Mouse (Mus musculus) midbrain, embryonic 15.5 days (tissue): ENCODE data around the gene Mogat2. TPM values are rescaled to one million over a fixed set of nuclear protein-coding genes. Genes with fewer than 3 reads are reported as not detected.

Experiments
- ATAC-seq: fragments of 200-750 bp; cut with Nextera tagmentation; replicated peaks from 2 replicates; pipeline ENCODE4 v1.8.0; 2017; ENCODE audit warnings: moderate TSS enrichment
- H3K27ac ChIP-seq: fragments of 300-500 bp; sonication (generic); 2 replicates; pipeline ENCODE4 v1.5.1; 2015; ENCODE audit warnings: mild to moderate bottlenecking, inconsistent platforms
- H3K27me3 ChIP-seq: fragments of 300-500 bp; sonication (generic); replicated peaks from 2 replicates; pipeline ENCODE4 v1.6.1; 2015; ENCODE audit warnings: inconsistent platforms
- H3K36me3 ChIP-seq: fragments of 300-500 bp; sonication (generic); replicated peaks from 2 replicates; pipeline ENCODE4 v1.6.1; 2015; ENCODE audit warnings: inconsistent platforms
- H3K4me1 ChIP-seq: fragments of 300-500 bp; sonication (generic); 2 replicates; pipeline ENCODE4 v1.6.1; 2015; ENCODE audit warnings: inconsistent platforms
- H3K4me2 ChIP-seq: fragments of 300-500 bp; sonication (generic); 2 replicates; pipeline ENCODE4 v1.6.1; 2015; ENCODE audit warnings: inconsistent platforms, mild to moderate bottlenecking, moderate library complexity
- H3K4me3 ChIP-seq: fragments of 300-500 bp; sonication (generic); 2 replicates; pipeline ENCODE4 v1.5.1; 2015; ENCODE audit warnings: mild to moderate bottlenecking, inconsistent platforms
- H3K9ac ChIP-seq: fragments of 300-500 bp; sonication (generic); 2 replicates; pipeline ENCODE4 v1.6.1; 2015; ENCODE audit warnings: mild to moderate bottlenecking, inconsistent platforms
- H3K9me3 ChIP-seq: fragments of 300-500 bp; sonication (generic); 2 replicates; pipeline ENCODE4 v1.6.1; 2016; ENCODE audit warnings: inconsistent platforms
- WGBS: fragments of 180-500 bp; shearing (Covaris S2); methylation state at CpG from one replicate; pipeline ENCODE4 v1.1.7; 2015; ENCODE audit warnings: mixed read lengths; 5-methylcytosine and 5-hydroxymethylcytosine counted together
- polyA plus RNA-seq: library from polyadenylated mRNA; unstranded; fragments of >200 nt; fragmentation: Nextera tagmentation; extraction: Ambion mirVana; gene quantifications from 2 replicates; pipeline ENCODE4 v1.2.1, GENCODE M21; 2015

Gene Mogat2
- polyA plus RNA-seq, 1 experiment from 2014 or later = 1.9 TPM

DNA sequence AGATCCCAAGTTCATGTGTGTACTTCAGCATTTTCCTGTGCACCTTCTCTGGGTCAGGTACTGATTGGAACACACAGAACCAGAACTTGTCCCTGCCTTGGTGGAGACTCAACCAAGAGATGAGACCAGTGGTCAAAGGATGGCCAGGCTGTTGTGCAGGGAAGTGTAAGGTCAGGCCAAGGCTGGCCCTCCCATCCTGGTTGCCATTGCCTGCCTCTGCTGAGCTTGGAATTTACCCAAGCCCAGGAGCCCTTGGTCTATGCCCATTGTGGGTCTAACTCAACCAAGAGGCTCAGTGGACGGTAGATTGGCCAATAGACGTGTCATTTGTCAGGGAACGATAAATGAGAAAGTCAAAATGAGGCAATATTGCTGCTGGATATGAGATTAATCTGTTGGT, 53.0 kb downstream of the Mogat2 start:
- Histone ChIP-seq H3K27me3 (peaks cover 8% of the 10 kb centered on the region; the same call in 1 of the 2 replicates), H3K4me1 (peaks cover 12% of the 10 kb centered on the region), H3K4me3 (no peak overlapping the region), H3K36me3 (no peaks in the 10 kb centered on the region), H3K9me3 (no peaks in the 10 kb centered on the region), H3K27ac (no peak overlapping the region), H3K9ac (no peak overlapping the region), H3K4me2 (no peak overlapping the region)
- WGBS = 92% methylated on average over 3 of the region's 3 CpGs
- ATAC-seq = no peak

DNA sequence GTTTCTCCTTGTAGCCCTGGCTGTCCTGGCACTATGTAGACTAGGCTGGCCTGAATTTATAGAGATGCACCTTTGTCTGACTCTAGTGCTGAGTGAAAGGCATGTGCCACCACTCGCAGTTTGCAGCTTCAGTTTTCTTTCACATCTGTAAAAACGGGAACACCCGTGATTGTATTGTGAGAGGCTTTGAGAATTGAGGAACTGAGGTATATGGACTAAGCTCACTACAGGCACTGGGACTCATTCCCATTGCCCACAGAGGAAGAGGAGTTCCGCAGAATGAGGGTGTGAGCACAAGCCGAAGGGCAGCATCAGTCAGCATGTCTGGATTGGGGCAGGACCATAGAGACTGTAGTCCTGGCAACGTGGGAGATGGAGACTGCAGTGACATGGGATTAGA, 54.7 kb downstream of the Mogat2 start:
- Histone ChIP-seq H3K36me3 (no peaks in the 10 kb centered on the region), H3K27ac (no peak overlapping the region), H3K27me3 (peaks cover 8% of the 10 kb centered on the region; the same call in 1 of the 2 replicates), H3K4me2 (peak overlapping the region; percentile 89; the same call in 1 of the 2 replicates), H3K9ac (no peak overlapping the region), H3K4me3 (no peak overlapping the region), H3K4me1 (peaks cover 12% of the 10 kb centered on the region), H3K9me3 (no peaks in the 10 kb centered on the region)
- 69% methylated on average over 6 of the region's 6 CpGs for WGBS
- ATAC-seq = no peak

DNA sequence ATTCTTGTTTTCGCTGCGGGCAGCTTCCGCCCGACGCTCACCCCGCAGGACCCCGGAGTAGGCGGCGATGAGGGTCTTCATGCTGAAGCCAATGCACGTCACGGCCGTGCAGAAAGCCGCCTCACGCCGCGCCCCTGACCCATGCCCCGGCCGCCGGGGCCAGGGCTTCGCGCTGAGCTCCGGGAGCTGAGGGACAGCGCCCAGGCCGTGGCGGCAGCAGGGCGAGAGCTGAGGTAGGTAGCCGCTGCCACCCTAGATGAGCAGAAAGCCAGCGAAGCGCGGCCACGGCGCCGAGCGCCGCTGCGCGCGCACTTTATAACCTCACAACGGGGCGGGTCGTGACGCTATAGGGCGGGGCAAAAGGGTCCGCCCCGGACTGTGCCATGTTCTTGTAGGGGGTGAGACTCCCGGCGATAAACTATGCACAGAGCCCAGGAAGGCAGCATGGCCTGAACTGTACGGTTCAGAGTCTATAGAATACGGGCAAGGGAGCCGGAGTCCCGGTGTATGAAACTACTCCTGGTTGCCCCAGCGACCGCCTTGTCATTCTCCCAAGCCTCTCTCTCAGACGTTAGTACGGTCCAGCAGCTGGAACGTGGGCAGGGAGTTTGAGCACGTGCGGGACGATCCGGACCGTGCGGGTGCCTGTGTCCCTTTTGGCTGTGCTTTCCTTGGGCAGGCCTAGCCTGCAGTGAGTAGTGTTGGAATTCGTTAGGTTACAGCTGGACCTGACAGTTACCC, 55.8 kb downstream of the Mogat2 start, which contains the start of gene Dgat2:
Dgat2 (minus strand) TSS at position 288 of the 741 bp plus-strand sequence.
- Histone ChIP-seq H3K36me3 (no peaks in the 10 kb centered on the region), H3K9me3 (no peaks in the 10 kb centered on the region), H3K27ac (peak within 1 kb of the TSS; percentile 79), H3K27me3 (peaks cover 8% of the 10 kb centered on the region; the same call in 1 of the 2 replicates), H3K4me3 (peak within 1 kb of the TSS; percentile 76), H3K9ac (peak within 1 kb of the TSS; percentile 89), H3K4me1 (peaks cover 12% of the 10 kb centered on the region), H3K4me2 (peak within 1 kb of the TSS; percentile 89)
- peak; percentile 95 for ATAC-seq
- WGBS = 1% methylated on average over 63 of the region's 63 CpGs

DNA sequence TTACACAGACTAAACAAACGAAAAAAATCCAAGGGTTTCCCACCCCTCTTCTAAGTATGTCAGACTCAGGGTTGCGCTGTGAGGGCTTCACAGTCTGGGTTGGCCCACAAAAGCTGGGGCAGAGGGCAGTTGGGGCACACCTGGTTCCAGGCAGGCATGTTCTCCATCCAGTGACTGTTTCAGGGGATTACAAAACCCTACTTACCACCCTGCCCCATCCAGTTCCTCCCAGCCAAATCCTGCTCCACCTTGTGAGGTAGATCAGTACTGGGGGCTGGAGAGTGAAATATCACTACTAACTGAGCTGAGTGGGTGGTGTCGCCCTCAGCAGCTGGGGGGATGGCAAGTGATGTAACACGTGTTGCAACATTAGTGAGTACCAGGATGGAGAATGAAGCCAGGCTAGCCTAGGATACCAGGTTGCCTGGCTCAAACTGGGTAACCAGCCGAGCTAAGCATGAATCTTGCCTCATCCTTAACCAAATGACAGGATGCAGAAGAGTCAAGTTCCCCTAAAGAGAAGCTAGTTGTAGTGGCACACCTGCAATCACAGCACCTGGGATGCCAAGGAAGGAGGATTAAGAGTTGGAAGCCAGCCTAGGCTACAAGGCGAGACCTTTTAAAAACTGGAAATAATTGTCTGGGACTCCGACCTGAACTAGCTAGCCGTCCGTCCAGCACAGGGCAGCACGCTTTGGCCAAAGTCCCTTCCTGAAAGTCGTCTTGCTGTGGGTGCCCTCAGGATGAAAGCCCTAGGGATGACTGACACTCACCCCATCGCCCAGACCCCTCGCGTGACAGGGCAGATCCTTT, 56.6 kb downstream of the Mogat2 start:
- WGBS = 20% methylated on average over 14 of the region's 14 CpGs
- H3K9ac ChIP-seq = peak overlapping the region; percentile 89
- ATAC-seq = 0 out of 2 replicates have a peak, but pooled peaks have one; percentile 9
- no peaks in the 10 kb centered on the region for H3K36me3 ChIP-seq
- 0 out of 2 replicates have a peak overlapping the region, but pooled peaks have one; percentile 79 for H3K27ac ChIP-seq
- peak overlapping the region; percentile 76 for H3K4me3 ChIP-seq
- peaks cover 12% of the 10 kb centered on the region for H3K4me1 ChIP-seq
- no peaks in the 10 kb centered on the region for H3K9me3 ChIP-seq
- peak overlapping the region; percentile 89 for H3K4me2 ChIP-seq
- H3K27me3 ChIP-seq = peaks cover 8% of the 10 kb centered on the region; the same call in 1 of the 2 replicates

DNA sequence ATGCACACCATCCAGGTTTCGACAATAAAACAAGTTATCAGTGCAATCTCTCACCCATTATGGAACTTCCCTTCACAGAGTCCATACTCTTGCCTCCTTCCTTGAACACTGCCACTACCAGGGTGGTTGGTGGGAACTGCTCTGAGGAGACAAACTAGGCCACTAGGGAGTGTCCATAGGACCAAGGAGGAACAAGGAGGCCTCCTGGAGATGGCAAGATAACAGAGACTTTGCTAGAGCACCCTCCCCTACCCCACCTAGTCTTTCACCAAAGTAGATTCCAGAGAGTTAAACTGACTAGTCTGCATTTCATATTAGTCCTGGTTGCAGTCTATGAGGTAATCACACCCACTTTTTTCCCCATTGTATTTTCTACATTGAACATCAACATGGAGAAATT, 58.3 kb downstream of the Mogat2 start:
- peaks cover 12% of the 10 kb centered on the region for H3K4me1 ChIP-seq
- no peak overlapping the region for H3K9ac ChIP-seq
- H3K27me3 ChIP-seq = peaks cover 8% of the 10 kb centered on the region; the same call in 1 of the 2 replicates
- ATAC-seq = no peak
- no peaks in the 10 kb centered on the region for H3K36me3 ChIP-seq
- no peaks in the 10 kb centered on the region for H3K9me3 ChIP-seq
- no peak overlapping the region for H3K27ac ChIP-seq
- H3K4me2 ChIP-seq = no peak overlapping the region
- WGBS = 85% methylated on average over 1 of the region's 1 CpGs
- no peak overlapping the region for H3K4me3 ChIP-seq

DNA sequence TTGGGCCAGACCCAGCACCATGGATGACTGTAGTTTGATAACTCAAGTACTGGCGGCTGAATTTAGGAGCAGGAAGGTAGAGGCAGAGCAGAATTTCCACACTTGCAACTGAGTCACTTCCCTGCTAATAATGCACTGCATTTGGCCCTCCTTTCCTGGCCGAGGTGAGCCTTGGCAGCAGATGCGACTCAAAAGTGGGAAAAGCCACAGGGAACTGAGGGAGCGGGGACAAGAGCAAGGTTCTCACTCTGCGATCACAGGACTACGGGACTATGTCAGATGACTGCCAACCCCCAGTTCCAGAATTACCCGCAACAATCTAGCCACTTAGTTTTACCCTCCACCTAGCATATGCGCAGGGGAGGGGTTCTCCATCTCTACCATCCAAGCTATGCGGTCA, 59.1 kb downstream of the Mogat2 start:
- Histone ChIP-seq H3K4me1 (peaks cover 12% of the 10 kb centered on the region), H3K9me3 (no peaks in the 10 kb centered on the region), H3K36me3 (no peaks in the 10 kb centered on the region), H3K27me3 (peaks cover 7% of the 10 kb centered on the region; the same call in 1 of the 2 replicates), H3K4me3 (no peak overlapping the region), H3K4me2 (no peak overlapping the region), H3K9ac (no peak overlapping the region), H3K27ac (no peak overlapping the region)
- ATAC-seq = no peak
- WGBS = 93% methylated on average over 9 of the region's 9 CpGs

DNA sequence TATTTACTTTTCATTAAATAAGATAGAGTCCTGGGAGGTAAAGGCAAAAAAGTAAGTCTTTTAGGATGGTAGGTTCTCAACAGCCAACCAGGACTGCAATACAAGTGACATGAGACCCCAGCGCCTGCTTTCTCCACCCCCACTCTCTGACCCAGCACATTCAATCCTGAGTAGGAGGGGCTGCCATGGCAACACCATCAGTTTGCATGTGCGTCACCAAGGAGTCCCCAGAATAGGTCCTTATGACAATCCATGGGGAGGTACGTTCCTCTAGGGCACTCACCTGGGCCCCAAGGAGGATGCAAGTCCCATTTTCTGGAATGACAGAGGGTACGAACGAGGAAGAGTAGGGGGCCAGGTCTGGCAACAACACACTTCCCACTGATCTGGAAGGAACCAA, 61.0 kb downstream of the Mogat2 start:
- no peak overlapping the region for H3K4me2 ChIP-seq
- no peak for ATAC-seq
- H3K27me3 ChIP-seq = no peaks in the 10 kb centered on the region
- H3K36me3 ChIP-seq = no peaks in the 10 kb centered on the region
- H3K9ac ChIP-seq = no peak overlapping the region
- 58% methylated on average over 5 of the region's 5 CpGs for WGBS
- peaks cover 6% of the 10 kb centered on the region; the same call in 1 of the 2 replicates for H3K4me1 ChIP-seq
- H3K4me3 ChIP-seq = no peak overlapping the region
- no peaks in the 10 kb centered on the region for H3K9me3 ChIP-seq
- H3K27ac ChIP-seq = no peak overlapping the region

DNA sequence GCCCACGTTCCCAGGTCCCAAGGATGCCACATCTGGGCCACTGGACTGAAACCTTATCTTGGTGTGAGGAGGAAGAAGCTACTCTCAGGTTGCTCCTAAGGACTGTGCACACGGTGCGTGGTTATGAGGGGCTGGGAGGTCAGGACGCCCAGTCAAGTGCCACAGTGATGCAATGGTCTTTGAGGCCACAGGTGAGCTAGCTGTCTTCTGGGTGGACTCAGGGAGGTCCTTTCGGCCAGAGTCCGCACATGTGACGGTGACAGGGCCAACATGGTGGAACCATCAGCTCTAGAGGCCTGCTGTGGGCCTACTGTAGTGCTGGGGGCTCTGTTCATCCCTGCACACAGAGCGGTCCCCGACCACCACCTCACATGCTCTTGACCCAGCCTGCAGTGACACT, 62.8 kb downstream of the Mogat2 start:
- Histone ChIP-seq H3K9ac (no peak overlapping the region), H3K27ac (no peak overlapping the region), H3K36me3 (no peaks in the 10 kb centered on the region), H3K9me3 (no peaks in the 10 kb centered on the region), H3K4me3 (no peak overlapping the region), H3K4me1 (no peaks in the 10 kb centered on the region), H3K4me2 (no peak overlapping the region), H3K27me3 (no peaks in the 10 kb centered on the region)
- no peak for ATAC-seq
- 91% methylated on average over 9 of the region's 9 CpGs for WGBS

DNA sequence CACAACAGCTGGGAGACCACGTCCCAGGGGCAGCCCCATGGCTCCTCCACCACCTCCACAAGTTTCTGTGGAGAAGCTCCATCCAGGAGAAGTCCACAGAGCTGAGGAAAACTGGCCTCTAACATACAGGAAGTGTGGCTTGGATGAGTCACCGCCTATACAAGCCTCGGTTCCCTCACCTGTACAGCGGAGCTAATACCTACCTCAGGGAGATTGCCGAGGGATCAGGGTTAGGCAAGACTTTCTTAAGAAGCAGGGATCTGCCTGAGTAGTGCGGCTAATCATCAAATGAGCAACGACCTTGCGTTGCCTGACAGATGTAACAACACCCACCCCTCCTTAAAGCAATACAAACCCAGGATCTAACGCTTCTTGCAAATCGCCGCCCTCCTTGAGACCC, 63.3 kb downstream of the Mogat2 start:
- no peak overlapping the region for H3K4me2 ChIP-seq
- WGBS = 92% methylated on average over 11 of the region's 11 CpGs

DNA sequence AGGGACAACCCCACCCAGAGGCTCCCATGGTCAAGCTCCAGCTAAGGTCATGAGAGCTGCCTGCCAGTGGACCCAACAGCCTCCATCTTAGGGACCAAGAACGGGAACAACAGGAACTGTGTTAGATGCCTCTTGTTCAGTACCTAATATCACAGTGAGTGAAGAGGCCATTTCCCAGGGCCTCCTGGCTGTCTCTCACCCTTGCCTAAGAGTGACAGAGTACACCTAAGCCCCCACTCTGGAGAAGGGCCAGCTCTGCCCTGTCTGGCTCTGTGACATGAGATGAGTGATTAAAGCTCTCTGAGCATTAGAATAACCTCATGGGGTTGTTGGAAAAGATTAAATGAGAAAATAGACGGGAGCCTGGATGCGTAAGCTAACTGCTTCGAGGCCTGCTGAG, 64.4 kb downstream of the Mogat2 start:
- Histone ChIP-seq H3K4me2 (no peak overlapping the region), H3K4me3 (no peak overlapping the region), H3K9ac (no peak overlapping the region), H3K9me3 (no peaks in the 10 kb centered on the region), H3K27ac (no peak overlapping the region), H3K36me3 (no peaks in the 10 kb centered on the region), H3K4me1 (no peaks in the 10 kb centered on the region), H3K27me3 (no peaks in the 10 kb centered on the region)
- no peak for ATAC-seq
- 84% methylated on average over 4 of the region's 4 CpGs for WGBS

More for the DNA sequence above, 63.3 kb downstream of the Mogat2 start:
- H3K27me3 ChIP-seq = no peaks in the 10 kb centered on the region
- H3K4me3 ChIP-seq = no peak overlapping the region
- H3K9me3 ChIP-seq = no peaks in the 10 kb centered on the region
- ATAC-seq = no peak
- H3K4me1 ChIP-seq = no peaks in the 10 kb centered on the region
- no peak overlapping the region for H3K9ac ChIP-seq
- H3K27ac ChIP-seq = no peak overlapping the region
- no peaks in the 10 kb centered on the region for H3K36me3 ChIP-seq

DNA sequence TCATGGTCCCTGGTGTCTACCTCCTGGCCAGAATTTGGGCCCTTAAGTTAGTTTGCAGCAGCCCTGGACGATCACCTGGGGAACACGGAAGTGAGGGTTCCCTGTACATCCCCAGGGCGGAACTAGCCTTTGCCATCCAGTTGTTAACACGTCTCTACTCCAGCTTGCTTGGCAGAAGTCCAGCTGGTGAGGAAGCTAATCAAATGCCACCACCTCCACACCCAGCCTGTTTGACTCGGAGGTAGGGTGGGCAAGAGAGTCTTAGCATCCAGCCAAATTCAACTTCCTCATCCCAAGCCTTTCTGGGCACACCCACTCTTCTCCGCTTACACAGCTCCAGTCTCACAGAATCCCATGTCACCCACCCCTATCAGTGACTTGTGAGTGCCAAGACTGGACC, 65.5 kb downstream of the Mogat2 start:
- no peaks in the 10 kb centered on the region for H3K9me3 ChIP-seq
- WGBS = 82% methylated on average over 6 of the region's 6 CpGs
- H3K36me3 ChIP-seq = no peaks in the 10 kb centered on the region
- ATAC-seq = no peak
- H3K4me3 ChIP-seq = no peak overlapping the region
- no peak overlapping the region for H3K4me2 ChIP-seq
- H3K4me1 ChIP-seq = no peaks in the 10 kb centered on the region
- no peaks in the 10 kb centered on the region for H3K27me3 ChIP-seq
- no peak overlapping the region for H3K27ac ChIP-seq
- no peak overlapping the region for H3K9ac ChIP-seq

DNA sequence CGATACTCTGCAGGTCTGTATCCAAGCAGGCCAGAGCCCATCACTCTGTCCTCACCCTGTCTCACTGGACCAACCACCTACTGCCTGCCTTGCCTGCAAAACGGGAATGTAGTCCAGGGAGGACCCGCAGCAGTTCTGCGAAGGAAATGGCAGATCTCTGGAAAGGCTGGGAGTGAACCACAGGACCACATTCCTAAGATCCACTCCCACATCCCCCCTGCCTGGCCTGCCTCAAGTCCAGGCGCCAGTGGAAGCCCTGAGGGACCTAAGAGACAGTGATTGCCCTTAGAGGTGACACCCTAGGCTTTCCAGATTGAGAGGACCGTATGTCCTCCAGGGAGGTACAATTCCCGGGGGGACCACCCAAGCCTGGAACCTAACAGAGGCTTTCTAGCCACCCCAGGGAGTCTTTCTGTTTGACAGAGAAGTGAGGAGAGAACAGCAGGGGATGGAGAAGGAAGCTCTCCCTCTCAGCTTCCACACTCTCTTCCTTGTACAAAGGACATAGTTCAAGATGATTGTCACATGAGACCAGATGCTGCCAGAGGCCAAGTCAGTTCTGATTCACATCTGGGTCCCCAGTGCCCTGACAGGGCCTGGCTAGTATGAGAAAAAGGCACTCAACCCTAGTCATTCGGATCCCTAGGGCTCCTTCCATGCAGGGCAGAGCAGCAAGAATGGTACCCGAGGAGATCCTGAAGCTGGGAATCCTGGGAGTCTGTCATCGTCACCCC, 66.5 kb downstream of the Mogat2 start:
- Histone ChIP-seq H3K27me3 (no peaks in the 10 kb centered on the region), H3K9me3 (no peaks in the 10 kb centered on the region), H3K4me3 (no peak overlapping the region), H3K36me3 (no peaks in the 10 kb centered on the region), H3K4me1 (no peaks in the 10 kb centered on the region), H3K9ac (no peak overlapping the region), H3K27ac (no peak overlapping the region), H3K4me2 (no peak overlapping the region)
- ATAC-seq = no peak
- WGBS = 71% methylated on average over 10 of the region's 10 CpGs
